In genomic region chr2:9879493-9879892, GRCm38 (mm10) we compare ENCODE assay signal across 8 mouse cellular contexts. TPM values are rescaled to one million over a fixed set of nuclear protein-coding genes. Genes with fewer than 3 reads are reported as not detected.
A peak's percentile ranks its signal among the peaks of the same experiment; 100 is the strongest.
DNase-seq lines count a peak whose midpoint lies in the region; ATAC-seq and TF ChIP-seq lines count a peak whose summit lies in the region.

No protein-coding gene starts in this region.

- peak; percentile 88 for TF ChIP-seq CTCF in liver, postnatal 0 days (IDR thresholded peaks at IDR 0.05; ENCODE audit: low read depth)

- peak overlapping the region; percentile 38 for H3K4me3 ChIP-seq in embryonic facial prominence, embryonic 11.5 days (ENCODE audit: low read depth, low read length)
- peak overlapping the region; percentile 62 for H3K4me3 ChIP-seq in liver, postnatal 0 days (ENCODE audit: low read depth, low read length)
- peak overlapping the region; percentile 37 for H3K4me3 ChIP-seq in neural tube, embryonic 12.5 days

- WGBS in embryonic facial prominence, embryonic 11.5 days: 0% methylated on average over 21 of the region's 21 CpGs
- under 1% methylated on average over 21 of the region's 21 CpGs for WGBS in liver, postnatal 0 days (ENCODE audit: insufficient replicate concordance)
- WGBS in neural tube, embryonic 12.5 days: under 1% methylated on average over 21 of the region's 21 CpGs

- peaks cover 8% of the 10 kb centered on the region for H3K4me1 ChIP-seq in embryonic facial prominence, embryonic 11.5 days (ENCODE audit: control insufficient read depth, insufficient read depth, low read length)
- H3K4me1 ChIP-seq in liver, postnatal 0 days (ENCODE audit: insufficient read depth): peaks cover 40% of the 10 kb centered on the region
- peaks cover 32% of the 10 kb centered on the region for H3K4me1 ChIP-seq in neural tube, embryonic 12.5 days

- H3K9me3 ChIP-seq in embryonic facial prominence, embryonic 11.5 days (replicated peaks; ENCODE audit: control insufficient read depth, low read length): no peaks in the 10 kb centered on the region
- H3K9me3 ChIP-seq in liver, postnatal 0 days (ENCODE audit: low read length): no peaks in the 10 kb centered on the region
- no peaks in the 10 kb centered on the region for H3K9me3 ChIP-seq in neural tube, embryonic 12.5 days

- DNase-seq in adrenal gland, postnatal 10 days: peak; percentile 95
- DNase-seq in embryonic facial prominence, embryonic 11.5 days (ENCODE audit: low spot score): peak; percentile 97
- DNase-seq in heart, adult 18-20 months: peak; percentile 92 to 95
- DNase-seq in kidney, adult 11 months: peak; percentile 89
- peak; percentile 92 for DNase-seq in liver, postnatal 0 days
- peak; percentile 91 for DNase-seq in thymus, postnatal 0 days (ENCODE audit: low spot score)

- H3K4me2 ChIP-seq in embryonic facial prominence, embryonic 11.5 days (ENCODE audit: low read depth, low read length): peak overlapping the region; percentile 66
- peak overlapping the region; percentile 97 for H3K4me2 ChIP-seq in liver, postnatal 0 days (ENCODE audit: low read depth, low read length)
- H3K4me2 ChIP-seq in neural tube, embryonic 12.5 days (replicated peaks): peak overlapping the region; percentile 78

- H3K9ac ChIP-seq in embryonic facial prominence, embryonic 11.5 days (replicated peaks; ENCODE audit: low read length): peak overlapping the region; percentile 32; the same call in 1 of the 2 replicates
- H3K9ac ChIP-seq in liver, postnatal 0 days (replicated peaks): peak overlapping the region; percentile 50; the same call in 1 of the 2 replicates
- no peak overlapping the region for H3K9ac ChIP-seq in neural tube, embryonic 12.5 days

- H3K27ac ChIP-seq in embryonic facial prominence, embryonic 11.5 days (replicated peaks; ENCODE audit: low read depth, low read length): no peak overlapping the region
- 0 out of 2 replicates have a peak overlapping the region, but pooled peaks have one; percentile 62 for H3K27ac ChIP-seq in liver, postnatal 0 days (ENCODE audit: low read depth)
- H3K27ac ChIP-seq in neural tube, embryonic 12.5 days: no peak overlapping the region

- peak; percentile 57 for ATAC-seq in CD4-positive, CD25-positive, alpha-beta regulatory T cell, adult 4 months
- ATAC-seq in embryonic facial prominence, embryonic 11.5 days (replicated peaks; ENCODE audit: insufficient number of reproducible peaks, low FRiP score, low TSS enrichment, low read depth): peak; percentile 90
- ATAC-seq in liver, postnatal 0 days: peak; percentile 94
- peak; percentile 94 for ATAC-seq in neural tube, embryonic 12.5 days (ENCODE audit: low FRiP score, low read depth)

- TF ChIP-seq EP300 in liver, postnatal 0 days (IDR thresholded peaks at IDR 0.05; ENCODE audit: low read depth): no peak

- no peaks in the 10 kb centered on the region for H3K36me3 ChIP-seq in embryonic facial prominence, embryonic 11.5 days (replicated peaks; ENCODE audit: control insufficient read depth, insufficient read depth, low read depth, low read length)
- H3K36me3 ChIP-seq in liver, postnatal 0 days (replicated peaks; ENCODE audit: insufficient read depth, low read length): no peaks in the 10 kb centered on the region
- H3K36me3 ChIP-seq in neural tube, embryonic 12.5 days: no peaks in the 10 kb centered on the region

- peaks cover 9% of the 10 kb centered on the region for H3K27me3 ChIP-seq in embryonic facial prominence, embryonic 11.5 days (ENCODE audit: control insufficient read depth, insufficient read depth, low read length)
- peaks cover 92% of the 10 kb centered on the region for H3K27me3 ChIP-seq in liver, postnatal 0 days (ENCODE audit: insufficient read depth, low read length)
- peaks cover 93% of the 10 kb centered on the region for H3K27me3 ChIP-seq in neural tube, embryonic 12.5 days (replicated peaks)

RNA-seq across cellular contexts. Expression of gene 4930412O13Rik, which starts 1.6 kb away (rescaled TPM):
- 1 to 10 TPM in 1 of 2 experiments, under 1 TPM in 1; 0.66 to 1.9 TPM for polyA plus RNA-seq in CD4-positive, CD25-positive, alpha-beta regulatory T cell, adult 4 months (2017; shearing (Covaris generic))
- 1 to 10 TPM; 1.1 to 2.1 TPM for total RNA-seq in adrenal gland, postnatal 10 days (2021)
- 1.0 and 1.7 TPM in 2 replicates for polyA plus RNA-seq in embryonic facial prominence, embryonic 11.5 days (2014; fragmentation: Nextera tagmentation; extraction: Ambion mirVana)
- total RNA-seq in heart, adult 18-20 months (2021): not detected
- polyA plus RNA-seq in liver, postnatal 0 days (2015; fragmentation: Nextera tagmentation; extraction: Ambion mirVana): not detected in 2 replicates
- 0.23 and 0.72 TPM in 2 replicates for polyA plus RNA-seq in neural tube, embryonic 12.5 days (2016; fragmentation: Nextera tagmentation; extraction: Ambion mirVana)
- not detected in 2 replicates for polyA plus RNA-seq in thymus, postnatal 0 days (2015; fragmentation: Nextera tagmentation; extraction: Ambion mirVana)

RNA-seq across cellular contexts. Expression of gene 9230102O04Rik, which starts 9.8 kb away (rescaled TPM):
- polyA plus RNA-seq in CD4-positive, CD25-positive, alpha-beta regulatory T cell, adult 4 months (2017; shearing (Covaris generic)): under 1 TPM in 1 of 2 experiments, not detected in 1; 0.81 TPM
- not detected for total RNA-seq in adrenal gland, postnatal 10 days (2021)
- 0.99 and 1.2 TPM in 2 replicates for polyA plus RNA-seq in embryonic facial prominence, embryonic 11.5 days (2014; fragmentation: Nextera tagmentation; extraction: Ambion mirVana)
- not detected for total RNA-seq in heart, adult 18-20 months (2021)
- not detected in 2 replicates for polyA plus RNA-seq in liver, postnatal 0 days (2015; fragmentation: Nextera tagmentation; extraction: Ambion mirVana)
- 0.78 and 0.94 TPM in 2 replicates for polyA plus RNA-seq in neural tube, embryonic 12.5 days (2016; fragmentation: Nextera tagmentation; extraction: Ambion mirVana)
- polyA plus RNA-seq in thymus, postnatal 0 days (2015; fragmentation: Nextera tagmentation; extraction: Ambion mirVana): not detected in 2 replicates

RNA-seq across cellular contexts. Expression of gene Gata3, which starts 10.3 kb away (rescaled TPM):
- 100 to 1,000 TPM; 136 to 163 TPM for polyA plus RNA-seq in CD4-positive, CD25-positive, alpha-beta regulatory T cell, adult 4 months (2017; shearing (Covaris generic))
- 10 to 100 TPM; 12.3 to 14.8 TPM for total RNA-seq in adrenal gland, postnatal 10 days (2021)
- 17.4 and 22.7 TPM in 2 replicates for polyA plus RNA-seq in embryonic facial prominence, embryonic 11.5 days (2014; fragmentation: Nextera tagmentation; extraction: Ambion mirVana)
- total RNA-seq in heart, adult 18-20 months (2021): 1 to 10 TPM in 1 of 2 experiments, under 1 TPM in 1; 0.62 to 1.0 TPM
- 1.1 and 1.3 TPM in 2 replicates for polyA plus RNA-seq in liver, postnatal 0 days (2015; fragmentation: Nextera tagmentation; extraction: Ambion mirVana)
- 11.5 and 12.1 TPM in 2 replicates for polyA plus RNA-seq in neural tube, embryonic 12.5 days (2016; fragmentation: Nextera tagmentation; extraction: Ambion mirVana)
- 69.7 and 81.2 TPM in 2 replicates for polyA plus RNA-seq in thymus, postnatal 0 days (2015; fragmentation: Nextera tagmentation; extraction: Ambion mirVana)
